Mouse (Mus musculus) urinary bladder, postnatal 25 days (tissue): ENCODE measurements at regions not wholly inside any gene's neighbourhood (a gene's known extent, or its start where the extent isn't known, plus 50 kb on each side); places are given as distances from the start of the nearest gene placed in this dataset.

Experiments
- DNase-seq: peaks from one replicate; pipeline ENCODE4 v3.0.0; 2022; ENCODE audit warnings: low spot score

DNA sequence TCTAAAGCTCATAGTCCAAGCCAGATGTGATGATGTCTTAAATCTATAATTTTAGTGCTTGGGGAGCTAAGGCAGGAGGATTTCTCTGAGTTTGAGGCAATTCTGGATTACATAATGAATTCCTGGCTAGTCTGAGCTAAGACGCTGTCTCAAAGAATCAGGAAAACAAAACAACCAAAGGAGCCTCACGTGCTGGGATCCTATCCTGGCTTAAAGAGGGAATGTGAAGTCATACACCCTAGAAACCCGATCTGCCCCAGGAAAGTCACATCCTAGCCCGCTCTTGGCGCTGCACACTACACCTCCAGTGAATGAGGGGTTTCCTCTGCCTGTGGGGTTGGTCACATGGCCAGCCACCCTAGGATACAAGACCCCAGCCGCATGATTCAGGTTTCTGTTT is 211.2 kb downstream of the Glrx3 start:
- no peak for DNase-seq

DNA sequence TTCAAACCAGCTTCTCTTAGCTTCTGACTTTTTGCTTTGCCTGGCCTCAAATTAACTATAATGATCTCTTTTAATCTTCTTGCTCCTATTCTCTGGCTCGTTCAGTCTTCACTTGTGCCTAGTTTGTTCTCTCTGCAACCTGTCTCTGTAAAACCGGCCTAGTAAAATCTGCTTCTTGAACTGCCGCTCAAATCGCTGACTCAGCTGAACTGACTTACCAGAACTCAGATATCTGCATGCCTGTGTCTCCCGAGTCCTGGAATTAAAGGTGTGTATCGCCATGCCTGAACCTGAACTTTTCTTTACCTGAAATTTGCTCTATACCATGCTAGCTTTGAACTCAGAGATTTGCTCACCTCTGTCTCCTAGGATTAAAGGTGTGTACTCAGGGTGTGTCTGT is 212.2 kb downstream of the Glrx3 start:
- no peak for DNase-seq

DNA sequence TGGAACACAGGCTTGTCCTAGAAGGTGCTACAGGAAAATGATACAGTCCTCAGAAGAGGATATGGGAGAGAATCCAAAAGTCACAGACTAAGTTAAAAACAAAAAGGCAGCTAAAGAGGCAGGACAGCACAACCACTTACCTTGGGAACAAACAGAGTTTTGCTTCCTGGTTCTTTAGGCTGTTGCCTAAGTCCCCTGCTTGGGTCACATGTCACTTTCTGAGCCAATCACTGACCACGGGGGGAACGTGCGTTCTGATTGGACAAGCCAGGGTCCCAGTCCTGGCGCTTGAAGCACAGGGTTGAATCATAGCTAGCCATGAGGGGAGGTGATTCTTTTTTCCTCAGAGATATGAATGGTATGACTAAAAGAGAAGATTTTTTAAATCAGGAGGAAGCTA is 216.4 kb downstream of the Glrx3 start:
- no peak for DNase-seq

DNA sequence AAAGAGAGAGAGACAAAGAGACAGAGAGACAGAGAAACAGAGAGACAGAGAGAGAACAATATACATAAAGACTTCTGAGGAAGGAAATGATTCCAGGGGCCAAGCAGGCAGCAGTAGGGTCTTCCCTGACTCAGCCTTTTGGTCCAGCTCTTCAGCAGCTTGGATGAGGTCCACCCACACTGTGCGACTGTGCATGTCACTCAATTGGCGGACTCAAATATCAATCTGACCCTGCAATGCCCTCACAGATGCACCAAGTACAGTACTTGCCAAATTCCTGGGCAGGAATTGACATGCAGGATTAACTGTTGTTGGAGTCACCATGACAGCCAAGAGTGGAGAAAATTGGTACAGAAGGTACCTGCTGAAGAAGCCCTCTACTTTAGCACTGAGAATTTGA is 229.8 kb downstream of the Glrx3 start:
- DNase-seq: no peak

DNA sequence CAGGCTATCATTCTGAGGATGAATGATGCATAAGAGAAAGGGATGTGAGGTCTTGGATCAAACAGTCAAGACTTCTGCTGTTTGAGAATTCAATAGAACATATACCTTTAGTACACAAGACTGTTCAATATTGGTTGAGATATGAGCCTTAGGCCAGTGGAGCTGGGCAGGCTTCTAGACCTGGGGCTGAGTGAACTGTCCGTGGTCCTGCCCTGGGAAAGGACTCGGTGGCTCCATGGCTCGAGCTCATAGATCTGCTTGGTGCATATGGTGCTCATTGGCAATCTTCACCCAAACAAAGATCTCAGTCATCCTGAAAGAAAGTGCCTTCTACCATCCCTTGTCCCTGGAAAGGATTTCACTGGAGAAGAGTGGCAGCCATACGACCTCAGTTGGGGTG is 233.7 kb downstream of the Glrx3 start:
- DNase-seq: no peak

DNA sequence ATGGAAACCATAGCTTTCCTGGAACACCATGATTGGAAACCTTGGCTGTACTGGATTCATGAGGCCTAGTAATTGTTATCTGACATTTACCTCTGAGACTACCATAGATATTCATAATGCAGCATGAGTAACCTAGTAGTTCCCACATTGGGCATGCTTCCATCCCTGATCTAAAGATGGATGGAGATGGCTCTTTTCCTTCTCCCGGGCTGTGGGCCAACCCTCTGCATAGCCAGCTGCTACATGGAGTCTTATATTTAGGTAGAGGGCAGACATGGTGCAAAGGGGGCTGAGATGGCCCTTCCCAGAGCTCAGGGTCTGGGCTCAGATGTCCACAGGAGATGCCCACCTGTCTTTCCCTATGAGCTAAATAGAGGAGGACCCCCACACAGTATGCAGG is 237.2 kb downstream of the Glrx3 start:
- DNase-seq: no peak

DNA sequence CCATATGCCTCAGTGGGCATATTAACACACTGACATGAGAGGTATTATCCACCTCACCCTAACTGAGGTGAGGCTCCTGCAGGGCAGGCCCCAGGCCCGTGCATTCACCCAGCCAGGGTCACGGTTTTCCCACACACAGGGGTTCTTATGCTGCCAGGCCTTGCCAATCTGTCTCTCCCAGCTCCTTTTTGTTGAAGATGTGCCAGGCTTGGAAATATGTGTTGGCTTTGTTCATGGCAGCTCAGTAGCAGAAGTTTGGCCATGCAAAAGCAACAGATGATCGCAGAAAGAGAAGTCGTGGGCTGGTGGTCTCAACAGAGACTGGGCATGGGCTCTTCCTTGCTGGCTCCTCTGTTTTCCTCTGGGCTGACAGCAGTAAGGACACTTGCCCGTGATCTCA is 238.0 kb downstream of the Glrx3 start:
- no peak for DNase-seq

DNA sequence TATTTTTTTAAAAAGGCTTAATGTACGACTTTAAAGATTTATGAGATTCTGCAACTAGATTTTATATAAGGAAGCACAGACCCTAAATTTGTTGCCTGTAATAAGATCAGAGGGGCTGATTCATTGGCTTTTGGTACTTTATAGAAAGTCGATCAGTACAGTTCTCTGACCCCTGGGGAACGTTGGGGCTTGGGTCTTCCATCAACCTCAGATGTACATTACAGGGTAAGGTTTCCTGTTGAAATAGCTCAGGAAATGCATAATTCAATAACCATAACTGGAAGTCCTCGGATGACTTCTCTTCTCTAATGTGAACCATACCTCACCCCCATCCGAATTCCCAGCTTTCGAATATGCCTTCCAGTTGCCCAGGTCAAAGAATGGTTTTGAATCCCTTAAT is 247.4 kb downstream of the Glrx3 start:
- DNase-seq: no peak

DNA sequence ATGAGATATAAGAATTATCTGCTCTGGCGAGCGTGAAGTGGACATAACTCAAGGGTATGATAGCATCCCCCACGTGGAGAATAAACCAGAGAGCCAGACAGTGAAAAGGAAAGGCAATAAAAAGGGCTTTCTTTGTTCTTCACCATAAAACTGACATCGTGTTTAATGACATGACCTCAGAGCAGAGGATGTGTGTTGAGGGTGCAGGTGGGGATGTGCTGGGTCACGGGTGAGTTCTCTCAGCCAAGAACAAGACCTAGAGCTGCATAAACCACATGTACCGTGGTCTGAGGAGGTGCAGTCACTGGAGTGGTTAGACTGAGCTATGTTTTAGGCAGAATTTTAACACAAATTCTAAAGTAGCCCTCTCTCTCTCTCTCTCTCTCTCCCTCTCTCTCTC is 247.9 kb downstream of the Glrx3 start:
- DNase-seq: no peak

DNA sequence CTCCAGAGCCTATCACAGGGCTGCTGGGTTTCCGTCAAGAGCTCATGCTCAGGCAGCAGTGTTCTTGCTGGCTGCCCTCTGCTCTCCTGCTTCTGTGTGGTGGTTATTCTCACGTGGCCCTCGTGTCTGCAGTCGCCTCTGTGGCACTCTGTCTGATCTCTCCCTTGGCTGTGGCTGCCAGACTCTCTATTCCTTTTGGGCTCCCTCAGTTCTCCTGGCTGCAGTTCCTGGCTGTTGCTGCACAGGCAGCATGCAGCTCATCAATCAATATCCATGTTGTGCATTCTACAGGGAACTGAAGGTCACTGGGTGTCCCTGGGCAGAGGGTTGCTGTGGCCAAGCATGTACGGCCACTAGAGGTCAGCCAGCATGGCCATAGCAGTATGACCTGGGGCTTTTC is 259.4 kb downstream of the Glrx3 start:
- DNase-seq: no peak

DNA sequence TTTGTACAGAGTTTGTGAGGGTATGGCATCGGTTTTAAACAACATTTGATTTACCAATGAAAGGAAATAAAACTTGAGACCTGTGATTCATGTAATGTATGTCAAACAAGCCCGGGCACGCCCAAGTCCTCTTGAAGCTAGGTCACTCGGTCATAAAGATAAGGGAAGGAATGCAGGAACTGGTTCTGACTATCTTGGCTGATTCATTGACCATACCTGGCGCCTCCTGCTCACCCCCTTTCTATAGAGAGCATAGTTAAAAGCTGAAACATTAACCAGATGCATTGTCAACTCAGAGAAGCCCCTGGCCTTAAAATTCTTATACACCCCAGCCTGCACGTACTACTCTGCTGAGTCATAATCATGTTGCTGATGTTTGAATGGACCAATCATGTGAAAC is 261.1 kb downstream of the Glrx3 start:
- peak; percentile 31 for DNase-seq

DNA sequence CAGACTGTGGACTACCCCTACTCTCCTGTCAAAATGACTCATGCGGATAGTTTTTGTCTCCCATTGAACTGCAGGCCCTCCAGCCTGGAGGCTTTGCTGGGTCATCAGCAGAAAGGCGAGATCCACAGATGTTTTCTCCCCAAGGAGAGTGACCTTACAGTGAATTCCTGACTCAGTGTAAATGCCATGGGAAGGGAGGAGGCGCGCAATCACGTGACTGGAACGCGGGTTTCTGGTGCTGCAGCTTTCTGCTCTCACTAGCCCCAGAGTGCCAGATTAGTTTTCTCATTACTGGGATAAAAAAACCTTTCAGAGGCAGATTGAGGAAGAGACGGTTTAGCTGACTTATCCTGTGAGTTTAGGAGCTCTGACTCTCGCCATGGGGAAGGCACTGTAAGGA is 275.4 kb downstream of the Glrx3 start:
- no peak for DNase-seq

DNA sequence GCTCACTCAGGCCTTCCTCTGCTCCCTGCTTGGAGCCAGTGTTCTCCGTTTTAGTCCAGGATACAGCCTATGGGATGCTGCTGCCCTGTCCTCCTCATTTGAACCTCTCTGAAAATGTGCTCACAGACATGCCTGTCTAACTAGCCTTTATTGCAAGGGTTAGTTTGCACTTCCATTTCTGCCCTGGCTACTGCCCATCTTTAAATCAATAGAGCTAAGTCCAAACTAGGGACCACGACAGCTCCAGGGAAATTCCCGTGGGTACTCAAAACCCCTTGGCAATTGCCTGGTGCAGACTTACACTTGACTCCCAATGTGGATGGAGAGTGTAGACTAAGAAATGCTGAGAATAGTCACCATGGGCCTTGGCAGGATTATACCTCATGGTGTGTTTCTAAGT is 276.4 kb downstream of the Glrx3 start:
- no peak for DNase-seq

DNA sequence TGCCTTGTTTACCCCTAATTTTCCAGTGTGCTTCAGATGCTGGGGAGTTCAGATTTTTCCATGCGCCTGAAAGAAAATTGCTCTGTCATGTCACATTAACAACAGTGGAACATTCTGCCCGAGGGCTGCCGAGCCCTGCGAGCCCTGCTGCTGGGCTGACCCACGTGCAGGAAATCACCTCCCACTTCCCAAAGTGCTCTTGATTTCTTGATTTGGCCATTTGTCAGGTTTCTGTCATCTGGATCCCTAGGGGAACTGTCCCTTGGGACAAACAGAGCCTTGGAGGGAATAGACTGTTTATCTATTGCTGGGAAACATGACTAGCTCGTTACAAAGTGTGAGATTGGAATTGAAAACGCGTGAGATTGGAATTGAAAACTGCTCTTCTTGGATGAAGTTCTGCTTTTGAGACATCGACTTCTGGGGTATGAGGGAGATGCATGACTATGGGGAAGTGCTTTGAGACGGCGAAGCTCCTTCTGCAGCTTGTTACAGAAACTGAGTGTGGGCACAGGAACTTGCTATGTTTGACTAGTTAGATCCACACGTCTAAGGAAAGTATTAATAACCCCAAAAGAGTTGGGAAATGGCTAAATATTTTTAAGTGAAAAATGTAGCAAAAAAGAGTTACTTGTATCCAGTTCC is 277.0 kb downstream of the Glrx3 start:
- no peak for DNase-seq

DNA sequence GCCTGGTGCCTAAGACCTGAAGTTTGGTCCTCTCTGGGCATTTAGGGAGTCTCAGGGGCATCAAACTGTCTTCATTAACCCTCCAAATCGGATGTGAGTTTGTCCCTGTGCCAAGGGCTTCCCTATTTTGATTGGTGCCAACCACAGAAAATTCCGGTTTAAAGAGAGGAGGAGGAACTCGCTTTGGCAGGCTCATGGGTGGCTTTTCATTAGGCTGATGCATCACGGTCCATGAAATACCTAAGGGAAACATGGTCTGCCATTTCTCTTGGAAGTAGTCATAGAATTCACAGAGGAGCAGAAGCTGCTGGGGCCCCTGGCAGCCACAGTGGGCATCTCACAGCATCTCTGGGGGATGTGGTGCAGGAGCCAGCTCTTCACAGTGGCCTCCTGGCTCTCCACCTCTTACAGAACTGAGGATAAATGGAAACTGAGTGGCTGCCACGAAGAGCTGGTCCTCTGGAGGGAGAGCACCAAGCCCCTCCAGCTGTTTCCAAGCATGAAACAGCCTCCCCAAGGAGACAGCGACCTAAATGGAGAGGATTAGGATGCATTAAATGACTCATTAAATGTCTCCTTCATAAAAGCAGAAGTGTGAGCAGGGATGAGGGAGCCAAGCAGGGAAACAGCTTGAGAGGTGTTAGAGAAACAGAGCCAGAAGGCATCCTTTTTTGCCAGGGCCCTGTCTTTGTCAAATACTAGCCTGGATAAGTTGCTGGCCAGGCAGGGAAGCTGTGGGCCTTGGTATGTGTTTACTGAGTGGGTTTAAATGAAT is 277.9 kb downstream of the Glrx3 start:
- no peak for DNase-seq

DNA sequence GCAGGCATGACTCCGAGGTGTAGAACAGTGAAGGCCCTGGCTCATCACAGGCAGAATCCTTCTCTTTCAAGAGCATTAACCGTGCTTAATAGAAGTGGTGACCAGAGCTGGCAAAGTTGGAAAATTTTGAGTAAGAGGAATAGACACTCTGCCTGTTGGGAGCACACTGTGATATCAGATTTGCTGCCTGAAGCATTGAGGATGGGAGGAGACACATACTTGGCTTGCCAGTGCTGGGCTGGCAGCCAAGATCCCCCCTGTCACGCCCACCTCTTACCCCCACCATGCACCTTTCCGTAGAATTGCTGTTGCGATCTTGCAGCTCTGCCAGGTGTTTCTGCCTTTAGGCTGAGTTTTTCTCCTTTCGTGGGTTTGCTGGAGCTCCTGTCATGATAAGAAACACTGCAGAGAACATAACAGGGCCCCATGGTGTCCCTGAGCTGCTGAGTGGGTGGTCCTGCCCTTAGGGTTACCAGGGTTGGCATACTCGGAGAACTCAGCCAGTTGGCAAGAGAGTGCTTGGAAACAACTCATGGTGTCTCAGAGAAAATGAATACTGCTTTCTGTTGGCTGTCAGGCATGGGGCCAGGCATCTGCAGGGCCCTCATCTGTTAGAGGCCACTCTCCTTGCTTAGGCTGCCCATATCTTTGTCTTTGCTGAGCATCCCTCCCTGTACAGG is 286.1 kb downstream of the Glrx3 start:
- DNase-seq: no peak

DNA sequence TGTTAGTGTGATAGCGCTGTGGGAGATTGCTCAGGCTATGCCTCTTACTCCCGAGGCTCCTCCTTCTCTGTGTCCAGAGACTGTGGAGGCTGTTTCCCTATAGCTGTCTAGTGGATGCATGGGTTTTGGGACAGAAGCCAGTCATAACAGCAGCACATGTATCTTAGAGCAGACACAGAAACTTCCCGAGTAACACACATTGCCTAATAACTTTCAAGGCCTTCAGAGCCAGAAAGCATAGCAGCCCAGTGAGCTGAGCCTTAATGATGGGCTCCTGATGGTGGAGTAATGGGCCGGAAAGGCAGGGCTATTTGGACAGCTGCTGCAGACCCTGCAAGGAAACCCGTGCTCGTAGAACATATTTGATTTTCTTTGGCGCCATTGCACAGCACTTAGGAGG is 288.6 kb downstream of the Glrx3 start:
- no peak for DNase-seq

DNA sequence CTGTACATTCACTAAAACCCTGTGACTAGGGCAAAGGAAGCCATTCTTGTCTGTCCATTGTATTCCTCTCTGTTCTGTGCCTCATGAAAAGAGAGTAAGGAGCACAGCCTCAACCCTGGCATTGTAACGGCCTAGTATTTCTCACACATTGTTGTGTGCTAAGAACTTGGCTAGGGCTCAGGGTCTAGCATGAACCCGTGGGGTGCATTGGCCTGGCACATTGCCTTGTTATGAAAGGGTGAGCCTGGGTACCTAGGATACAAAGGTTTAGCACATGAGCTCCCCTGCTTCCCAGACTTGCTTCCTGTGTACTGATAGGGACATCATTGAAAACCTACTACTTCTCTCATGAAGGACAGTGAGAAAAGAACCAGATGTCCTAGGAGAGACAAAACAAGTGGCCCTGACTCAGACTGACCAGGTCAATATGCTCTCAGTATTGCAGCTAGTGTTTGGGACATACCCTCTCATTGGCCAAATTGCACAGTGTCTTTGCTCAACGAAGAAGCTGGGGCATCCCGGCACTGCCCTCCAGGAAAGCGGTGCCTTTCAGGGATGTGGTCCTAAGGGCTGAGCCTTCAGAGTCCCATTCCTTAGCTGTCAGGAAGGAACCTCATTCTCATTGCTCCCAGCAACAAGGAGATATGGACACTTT is 298.6 kb downstream of the Glrx3 start:
- no peak for DNase-seq

DNA sequence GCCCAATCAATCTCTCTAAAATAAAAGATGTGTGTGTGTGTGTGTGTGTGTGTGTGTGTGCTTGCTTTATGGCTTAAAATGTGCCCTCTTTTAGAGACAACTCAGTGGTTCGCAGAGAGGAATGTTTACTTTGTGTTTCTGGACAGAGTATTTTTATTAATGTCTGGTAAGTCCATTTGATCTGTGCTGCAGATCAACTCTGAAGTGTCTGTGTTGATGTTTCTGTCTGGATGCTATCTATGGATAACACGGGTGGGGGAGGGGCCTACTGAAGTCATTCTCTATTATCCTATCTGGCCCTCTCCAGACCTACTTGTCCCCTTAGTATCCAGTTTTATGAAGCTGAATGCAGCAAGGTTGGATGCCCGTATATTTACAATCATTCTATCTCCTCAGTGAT is 304.3 kb downstream of the Glrx3 start:
- DNase-seq: no peak

DNA sequence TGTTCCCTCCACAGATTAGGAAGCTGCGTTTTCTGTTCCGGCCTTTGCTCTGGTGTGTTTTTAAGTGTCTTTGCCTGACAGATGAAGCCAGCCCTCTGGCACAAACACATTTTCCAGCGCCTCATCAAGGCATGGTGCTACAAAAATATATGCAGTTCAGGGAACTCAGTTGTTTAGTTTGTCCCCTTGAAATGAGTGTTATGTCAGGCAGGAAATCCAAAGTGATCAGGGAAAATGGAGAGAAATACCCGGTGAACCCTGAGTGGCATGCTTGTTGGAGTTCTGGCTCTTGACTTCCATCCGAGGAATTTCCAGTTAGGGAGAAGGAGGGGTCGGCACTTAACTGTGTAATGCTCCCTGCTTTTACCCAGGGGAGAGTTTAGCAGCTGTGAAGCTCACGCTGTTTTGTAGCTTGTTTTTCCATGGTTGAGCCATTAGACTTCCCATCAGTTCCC is 304.9 kb downstream of the Glrx3 start:
- no peak for DNase-seq

DNA sequence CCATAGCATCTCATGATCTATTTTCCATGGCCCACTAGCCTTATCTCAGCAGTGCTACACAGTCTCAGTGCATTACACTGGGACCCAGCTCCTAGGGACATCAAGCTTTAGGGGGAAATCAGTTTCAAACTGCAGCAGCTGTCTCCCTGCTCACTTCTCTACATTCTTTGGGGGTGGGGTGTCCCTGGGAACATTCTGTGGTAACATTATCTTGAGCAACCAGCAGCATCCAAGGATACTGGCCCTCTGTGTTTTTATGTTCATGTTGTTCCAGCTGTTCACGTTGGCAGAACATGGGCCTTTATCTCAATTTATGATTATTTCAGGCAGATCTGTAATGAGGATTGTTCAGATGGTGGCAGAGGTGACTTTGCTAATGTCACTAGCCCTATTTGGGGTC is 308.2 kb downstream of the Glrx3 start:
- no peak for DNase-seq

DNA sequence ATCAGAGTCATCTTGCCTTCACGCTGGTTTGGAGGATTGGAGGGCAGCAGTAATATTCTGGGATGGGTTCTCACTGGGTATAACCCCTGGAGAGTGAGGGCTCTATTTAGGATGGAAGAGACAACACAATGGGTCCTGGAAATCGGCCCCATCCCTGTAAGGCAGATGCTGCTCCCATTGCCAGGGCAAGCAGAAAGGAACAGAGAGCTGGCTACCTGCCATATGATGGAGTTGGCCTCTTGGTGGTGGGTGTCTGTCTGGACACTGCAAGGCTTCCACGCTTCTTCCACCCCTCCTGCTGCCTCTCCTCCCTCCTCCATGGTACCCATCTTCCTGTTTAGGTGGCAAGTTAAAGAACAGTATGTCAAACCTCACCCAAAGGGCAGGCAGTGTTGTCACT is 308.6 kb downstream of the Glrx3 start:
- no peak for DNase-seq

DNA sequence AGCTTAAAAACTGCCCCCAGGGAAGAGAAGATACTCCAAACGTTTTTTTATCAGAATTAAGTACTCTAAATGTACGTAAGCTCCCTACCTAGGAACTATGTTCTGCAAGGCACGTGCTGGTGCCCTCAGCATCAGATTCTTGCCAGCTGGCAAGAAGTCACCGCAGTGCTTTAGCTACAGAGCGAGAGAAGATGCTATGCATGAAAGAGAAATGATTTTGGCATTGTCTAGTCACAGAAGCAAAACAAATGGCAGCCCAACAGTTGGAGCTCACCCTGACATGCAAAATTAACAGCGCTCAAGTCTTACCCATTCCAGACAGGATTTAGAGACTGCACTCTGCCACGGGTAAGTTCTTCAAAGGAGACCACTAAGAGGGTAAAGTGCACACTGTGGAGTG is 311.5 kb downstream of the Glrx3 start:
- no peak for DNase-seq
